Mouse (Mus musculus): ENCODE results near the gene S100z. TPM values are rescaled to one million over a fixed set of nuclear protein-coding genes. Genes with fewer than 3 reads are reported as not detected.

S100z gene
- polyA plus RNA-seq (2015; fragmentation: Nextera tagmentation; extraction: Ambion mirVana), result not detected in 2 replicates

DNA sequence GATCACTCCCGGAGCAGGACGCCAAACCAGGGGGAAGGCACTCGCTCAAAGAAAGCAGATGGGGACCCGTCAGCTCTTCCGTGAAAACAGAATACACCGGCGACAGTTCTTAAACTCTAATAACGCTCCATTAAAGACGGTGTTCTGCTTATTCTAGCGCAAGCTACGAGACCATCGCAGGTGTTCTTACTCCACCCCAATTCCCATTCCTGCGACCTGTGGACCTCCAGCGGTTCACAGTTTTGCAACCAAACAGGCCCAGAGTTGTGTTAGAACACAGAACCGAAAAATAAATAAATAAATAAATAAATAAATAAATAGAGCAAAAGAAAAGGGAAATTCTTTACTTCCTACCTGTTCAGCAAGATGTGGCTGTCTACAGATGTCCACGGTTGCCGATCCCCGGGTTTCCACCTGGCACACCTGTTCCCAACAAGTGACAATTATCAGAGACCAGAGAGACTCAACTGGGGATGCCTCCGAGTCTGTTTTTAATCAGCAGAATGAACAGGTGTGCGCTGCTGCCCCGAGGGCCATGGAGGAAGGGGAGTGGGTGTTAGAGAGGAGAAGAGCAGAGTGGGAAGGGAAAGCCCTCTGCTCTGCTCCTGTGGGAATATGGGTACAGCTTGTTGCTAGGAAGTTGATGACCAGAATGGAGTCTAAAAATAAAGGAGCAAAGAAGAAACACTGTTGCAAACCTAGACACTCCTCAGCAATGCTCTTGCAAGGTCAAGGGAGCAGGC is at the start of gene S100z:
Gene S100z (minus strand): TSS at position 51 of the 743 bp plus-strand sequence.
- no peaks in the 10 kb centered on the region for H3K27me3 ChIP-seq (replicated peaks; ENCODE audit: control insufficient read depth, insufficient read depth, low read length)
- H3K4me1 ChIP-seq (ENCODE audit: control insufficient read depth, insufficient read depth, low read depth, low read length), result no peaks in the 10 kb centered on the region
- no peak within 1 kb of the TSS for H3K9ac ChIP-seq (ENCODE audit: low read depth, low read length)
- H3K27ac ChIP-seq (ENCODE audit: low read depth, low read length), result no peak within 1 kb of the TSS
- no peak within 1 kb of the TSS for H3K4me3 ChIP-seq (ENCODE audit: low read length)
- no peaks in the 10 kb centered on the region for H3K9me3 ChIP-seq (ENCODE audit: control insufficient read depth, low read length)
- no peak for ATAC-seq
- WGBS, result 91% methylated on average over 21 of the region's 21 CpGs
- no peaks in the 10 kb centered on the region for H3K36me3 ChIP-seq (ENCODE audit: control insufficient read depth, insufficient read depth, low read length)
- no peak within 1 kb of the TSS for H3K4me2 ChIP-seq (ENCODE audit: low read length)

DNA sequence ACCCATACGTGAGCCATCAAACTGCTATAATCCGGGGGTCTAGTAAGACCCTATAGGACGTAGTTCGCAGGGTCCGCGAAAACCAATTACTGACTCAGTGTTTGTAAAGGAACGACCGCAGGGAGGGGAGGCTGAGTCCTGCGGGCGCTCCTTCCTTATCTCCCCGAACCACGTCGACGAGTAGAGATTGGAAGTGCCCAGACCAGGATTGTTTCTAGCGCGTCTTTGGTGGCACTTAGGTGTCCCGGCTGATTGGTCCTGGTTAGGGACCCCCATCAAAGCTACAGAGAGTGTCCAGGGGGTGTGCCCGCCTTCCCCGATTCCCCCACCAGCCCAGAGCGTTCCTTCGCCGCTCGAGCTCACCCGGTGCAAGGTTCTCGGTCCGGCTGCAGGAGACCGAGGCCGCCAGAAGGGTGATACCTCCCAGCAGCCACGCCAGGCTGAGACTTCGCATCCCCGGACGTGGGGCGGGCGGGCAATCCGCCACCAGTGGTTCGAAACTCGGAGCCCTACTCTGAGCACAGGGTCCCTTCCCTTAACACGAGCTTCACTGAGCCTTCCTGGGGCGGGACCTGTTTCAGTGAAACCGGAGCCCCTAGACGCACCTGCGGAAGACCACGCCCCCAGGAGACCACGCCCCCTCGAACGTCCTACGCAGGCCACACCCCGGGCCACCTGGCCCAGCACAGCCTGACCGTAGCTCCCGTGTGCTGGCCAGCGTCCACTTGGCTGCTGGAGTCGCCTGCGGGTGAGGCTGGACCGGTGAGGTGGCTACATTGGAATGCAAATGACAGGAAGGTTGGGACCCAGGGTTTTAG is 46.4 kb upstream of the S100z start, which contains the start of gene F2rl1:
Gene F2rl1 (minus strand): TSS at position 554 of the 818 bp plus-strand sequence.
- Histone ChIP-seq H3K9me3 (ENCODE audit: control insufficient read depth, low read length) (no peaks in the 10 kb centered on the region), H3K36me3 (ENCODE audit: control insufficient read depth, insufficient read depth, low read length) (no peaks in the 10 kb centered on the region), H3K9ac (ENCODE audit: low read depth, low read length) (peak within 1 kb of the TSS; percentile 11; the same call in 1 of the 2 replicates), H3K27me3 (replicated peaks; ENCODE audit: control insufficient read depth, insufficient read depth, low read length) (peaks cover 9% of the 10 kb centered on the region), H3K27ac (ENCODE audit: low read depth, low read length) (no peak within 1 kb of the TSS), H3K4me3 (ENCODE audit: low read length) (peak within 1 kb of the TSS; percentile 31), H3K4me2 (ENCODE audit: low read length) (peak within 1 kb of the TSS; percentile 58), H3K4me1 (ENCODE audit: control insufficient read depth, insufficient read depth, low read depth, low read length) (peaks cover 12% of the 10 kb centered on the region)
- peak; percentile 70 for ATAC-seq
- 1% methylated on average over 49 of the region's 54 CpGs for WGBS

DNA sequence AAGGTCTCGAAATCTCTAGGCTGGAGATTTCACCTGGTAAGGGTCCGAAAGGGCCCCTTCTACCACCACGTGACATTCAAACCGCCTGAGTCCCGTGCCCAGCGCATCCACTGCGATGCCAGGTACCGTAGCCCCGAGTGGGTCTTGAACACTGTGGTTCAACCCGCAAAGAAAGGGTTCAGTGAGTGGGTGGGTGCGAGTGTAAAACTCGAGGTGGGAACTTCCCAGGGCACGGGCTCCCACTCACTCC is 45.8 kb upstream of the S100z start:
- WGBS, result 1% methylated on average over 13 of the region's 13 CpGs
- no peak overlapping the region for H3K27ac ChIP-seq (ENCODE audit: low read depth, low read length)
- peaks cover 12% of the 10 kb centered on the region for H3K4me1 ChIP-seq (ENCODE audit: control insufficient read depth, insufficient read depth, low read depth, low read length)
- H3K4me2 ChIP-seq (ENCODE audit: low read length), result peak overlapping the region; percentile 58
- H3K36me3 ChIP-seq (ENCODE audit: control insufficient read depth, insufficient read depth, low read length), result no peaks in the 10 kb centered on the region
- ATAC-seq, result peak; percentile 56
- H3K9ac ChIP-seq (ENCODE audit: low read depth, low read length), result peak overlapping the region; percentile 11; the same call in 1 of the 2 replicates
- H3K27me3 ChIP-seq (replicated peaks; ENCODE audit: control insufficient read depth, insufficient read depth, low read length), result peaks cover 9% of the 10 kb centered on the region
- peak overlapping the region; percentile 31 for H3K4me3 ChIP-seq (ENCODE audit: low read length)
- H3K9me3 ChIP-seq (ENCODE audit: control insufficient read depth, low read length), result no peaks in the 10 kb centered on the region

DNA sequence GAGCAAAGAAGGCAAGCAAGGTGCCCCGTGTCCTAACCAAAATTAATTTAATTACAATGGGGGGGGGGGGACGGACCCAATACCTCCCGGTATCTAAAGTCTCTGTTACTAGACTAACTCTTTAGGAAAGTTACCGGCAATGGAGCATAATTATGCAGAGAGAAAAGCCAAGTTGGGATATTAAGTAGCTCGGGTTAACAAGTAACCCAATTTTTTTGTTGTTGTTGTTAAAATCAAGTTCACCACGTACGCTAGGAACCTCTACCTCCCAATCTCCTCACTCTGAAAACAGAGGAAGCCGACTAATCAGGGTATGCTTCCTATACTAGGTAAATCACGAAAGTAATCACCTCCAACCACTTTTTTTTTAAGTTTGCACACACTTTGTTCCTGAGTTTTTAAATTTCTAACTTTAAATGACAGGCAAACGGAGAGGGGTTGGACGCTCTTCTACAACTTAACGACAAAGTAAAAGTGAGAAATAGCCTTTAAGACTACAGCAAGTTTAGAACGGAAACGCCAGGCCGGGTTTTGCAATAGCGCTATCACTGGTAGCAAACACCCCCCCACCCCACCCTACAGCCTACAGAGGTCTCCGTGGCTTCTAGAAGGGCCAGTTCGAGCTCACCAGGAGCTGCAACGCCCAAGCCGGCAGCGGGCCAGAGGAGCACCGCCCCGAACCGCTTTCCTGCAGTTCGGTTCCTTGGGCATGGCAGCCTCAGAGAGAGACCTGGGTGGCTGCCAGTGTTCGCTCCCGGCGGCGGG is 45.3 kb upstream of the S100z start:
- Histone ChIP-seq H3K27me3 (replicated peaks; ENCODE audit: control insufficient read depth, insufficient read depth, low read length) (peaks cover 9% of the 10 kb centered on the region), H3K4me3 (ENCODE audit: low read length) (peak overlapping the region; percentile 31), H3K36me3 (ENCODE audit: control insufficient read depth, insufficient read depth, low read length) (no peaks in the 10 kb centered on the region), H3K4me1 (ENCODE audit: control insufficient read depth, insufficient read depth, low read depth, low read length) (peaks cover 12% of the 10 kb centered on the region), H3K9me3 (ENCODE audit: control insufficient read depth, low read length) (no peaks in the 10 kb centered on the region), H3K27ac (ENCODE audit: low read depth, low read length) (no peak overlapping the region), H3K9ac (ENCODE audit: low read depth, low read length) (no peak overlapping the region; the same call in 1 of the 2 replicates), H3K4me2 (ENCODE audit: low read length) (peak overlapping the region; percentile 58)
- ATAC-seq, result peak; percentile 20; the same call in 1 of the 2 replicates
- WGBS, result 3% methylated on average over 29 of the region's 29 CpGs

DNA sequence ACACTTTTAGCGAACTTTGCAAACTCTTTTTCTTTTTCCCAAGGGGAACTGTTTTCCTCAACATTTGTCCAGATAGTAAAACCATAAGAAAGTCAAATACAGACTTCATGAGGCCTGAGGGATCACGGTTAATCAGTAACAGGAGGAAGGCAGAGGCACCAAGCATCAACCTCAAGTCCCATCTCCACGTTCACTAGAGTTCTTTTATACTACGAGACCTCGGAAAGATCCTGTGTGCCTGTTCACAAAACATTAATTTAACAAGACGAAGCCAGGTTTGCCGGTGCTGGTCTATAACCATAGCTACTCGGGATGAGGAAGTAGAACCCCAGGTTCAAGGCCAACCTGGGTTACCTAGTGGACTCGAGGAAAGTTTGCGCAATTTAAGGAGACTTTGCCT is 43.7 kb upstream of the S100z start:
- Histone ChIP-seq H3K9me3 (ENCODE audit: control insufficient read depth, low read length) (no peaks in the 10 kb centered on the region), H3K4me3 (ENCODE audit: low read length) (no peak overlapping the region), H3K27ac (ENCODE audit: low read depth, low read length) (no peak overlapping the region), H3K4me2 (ENCODE audit: low read length) (no peak overlapping the region), H3K27me3 (replicated peaks; ENCODE audit: control insufficient read depth, insufficient read depth, low read length) (peaks cover 9% of the 10 kb centered on the region), H3K36me3 (ENCODE audit: control insufficient read depth, insufficient read depth, low read length) (no peaks in the 10 kb centered on the region), H3K9ac (ENCODE audit: low read depth, low read length) (no peak overlapping the region), H3K4me1 (ENCODE audit: control insufficient read depth, insufficient read depth, low read depth, low read length) (peaks cover 12% of the 10 kb centered on the region)
- no peak for ATAC-seq
- 89% methylated on average over 10 of the region's 10 CpGs for WGBS

DNA sequence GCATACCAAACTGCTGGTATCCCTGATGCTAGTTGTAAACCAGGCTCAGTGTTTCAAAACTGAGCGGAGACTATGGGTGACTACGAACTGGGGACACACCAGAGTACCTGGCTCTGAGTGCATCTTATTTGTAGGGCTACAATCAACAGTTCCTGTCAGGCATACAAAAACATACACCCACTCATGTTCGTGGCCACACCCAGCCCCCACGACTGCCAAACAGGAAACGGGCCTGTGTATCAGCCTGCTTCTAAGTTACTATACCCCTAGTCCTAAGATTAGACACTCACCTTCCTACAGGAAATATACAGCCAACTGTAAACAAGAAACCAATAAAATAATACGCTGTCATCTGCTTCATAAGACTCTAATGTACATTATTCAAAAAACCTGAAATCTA is 42.5 kb upstream of the S100z start:
- H3K4me3 ChIP-seq (ENCODE audit: low read length), result no peak overlapping the region
- H3K9ac ChIP-seq (ENCODE audit: low read depth, low read length), result no peak overlapping the region
- H3K27me3 ChIP-seq (replicated peaks; ENCODE audit: control insufficient read depth, insufficient read depth, low read length), result peaks cover 8% of the 10 kb centered on the region
- no peak overlapping the region for H3K4me2 ChIP-seq (ENCODE audit: low read length)
- WGBS, result 88% methylated on average over 6 of the region's 6 CpGs
- no peak overlapping the region for H3K27ac ChIP-seq (ENCODE audit: low read depth, low read length)
- H3K36me3 ChIP-seq (ENCODE audit: control insufficient read depth, insufficient read depth, low read length), result no peaks in the 10 kb centered on the region
- no peaks in the 10 kb centered on the region for H3K9me3 ChIP-seq (ENCODE audit: control insufficient read depth, low read length)
- peaks cover 12% of the 10 kb centered on the region for H3K4me1 ChIP-seq (ENCODE audit: control insufficient read depth, insufficient read depth, low read depth, low read length)
- ATAC-seq, result no peak

DNA sequence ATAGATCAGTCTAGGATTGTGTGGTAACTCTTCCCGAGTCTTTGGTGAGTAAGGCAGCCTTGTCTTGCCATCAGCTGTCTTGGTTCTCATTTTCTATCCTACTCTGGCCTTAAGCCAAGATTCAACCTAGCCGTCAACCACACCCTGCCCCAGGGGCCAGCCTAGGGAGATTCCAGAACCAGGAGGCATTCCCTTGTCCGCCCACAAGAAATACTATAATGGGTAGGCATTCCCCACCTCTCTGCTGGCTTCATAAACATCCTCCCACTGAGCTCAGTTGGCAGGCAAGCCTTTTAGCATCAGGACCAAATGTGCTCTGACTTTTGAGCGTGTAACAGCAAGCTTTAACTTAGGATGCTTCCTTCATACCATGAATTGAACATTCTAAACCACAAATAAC is 36.2 kb upstream of the S100z start:
- H3K27ac ChIP-seq (ENCODE audit: low read depth, low read length), result no peak overlapping the region
- H3K4me3 ChIP-seq (ENCODE audit: low read length), result no peak overlapping the region
- H3K9ac ChIP-seq (ENCODE audit: low read depth, low read length), result no peak overlapping the region
- no peak overlapping the region for H3K4me2 ChIP-seq (ENCODE audit: low read length)
- no peaks in the 10 kb centered on the region for H3K27me3 ChIP-seq (replicated peaks; ENCODE audit: control insufficient read depth, insufficient read depth, low read length)
- no peak for ATAC-seq
- no peaks in the 10 kb centered on the region for H3K4me1 ChIP-seq (ENCODE audit: control insufficient read depth, insufficient read depth, low read depth, low read length)
- H3K36me3 ChIP-seq (ENCODE audit: control insufficient read depth, insufficient read depth, low read length), result no peaks in the 10 kb centered on the region
- H3K9me3 ChIP-seq (ENCODE audit: control insufficient read depth, low read length), result no peaks in the 10 kb centered on the region
- WGBS, result 76% methylated on average over 4 of the region's 4 CpGs

DNA sequence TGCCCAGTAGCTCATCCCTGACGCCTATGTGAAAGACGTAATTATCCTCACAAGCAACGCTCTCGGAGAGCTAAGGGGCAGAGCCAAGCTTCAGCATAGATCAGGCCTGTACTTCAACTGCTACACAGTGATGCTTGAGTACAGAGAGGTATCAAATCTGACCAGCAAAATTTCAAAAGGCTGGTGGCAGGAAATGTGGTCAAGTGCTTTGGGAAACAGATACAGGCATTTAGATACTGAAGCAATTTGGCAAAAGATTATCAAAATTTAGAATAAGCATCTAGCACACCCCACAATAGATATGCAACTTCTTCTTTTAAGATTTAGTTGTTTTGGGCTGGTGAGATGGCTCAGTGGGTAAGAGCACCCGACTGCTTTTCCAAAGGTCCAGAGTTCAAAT is 31.5 kb upstream of the S100z start:
- Histone ChIP-seq H3K27ac (ENCODE audit: low read depth, low read length) (no peak overlapping the region), H3K4me3 (ENCODE audit: low read length) (no peak overlapping the region), H3K4me2 (ENCODE audit: low read length) (no peak overlapping the region), H3K36me3 (ENCODE audit: control insufficient read depth, insufficient read depth, low read length) (no peaks in the 10 kb centered on the region), H3K27me3 (replicated peaks; ENCODE audit: control insufficient read depth, insufficient read depth, low read length) (no peaks in the 10 kb centered on the region), H3K9ac (ENCODE audit: low read depth, low read length) (no peak overlapping the region), H3K4me1 (ENCODE audit: control insufficient read depth, insufficient read depth, low read depth, low read length) (no peaks in the 10 kb centered on the region), H3K9me3 (ENCODE audit: control insufficient read depth, low read length) (no peaks in the 10 kb centered on the region)
- ATAC-seq, result no peak
- WGBS, result 83% methylated on average over 5 of the region's 5 CpGs

All from hindbrain, embryonic 16.5 days (tissue).